Mouse (Mus musculus): Measurements from ENCODE around the gene Lamb3. TPM values are rescaled to one million over a fixed set of nuclear protein-coding genes. Genes with fewer than 3 reads are reported as not detected.

Gene Lamb3
- polyA plus RNA-seq, 1 experiment from 2014 or later, result 0.27 TPM

DNA sequence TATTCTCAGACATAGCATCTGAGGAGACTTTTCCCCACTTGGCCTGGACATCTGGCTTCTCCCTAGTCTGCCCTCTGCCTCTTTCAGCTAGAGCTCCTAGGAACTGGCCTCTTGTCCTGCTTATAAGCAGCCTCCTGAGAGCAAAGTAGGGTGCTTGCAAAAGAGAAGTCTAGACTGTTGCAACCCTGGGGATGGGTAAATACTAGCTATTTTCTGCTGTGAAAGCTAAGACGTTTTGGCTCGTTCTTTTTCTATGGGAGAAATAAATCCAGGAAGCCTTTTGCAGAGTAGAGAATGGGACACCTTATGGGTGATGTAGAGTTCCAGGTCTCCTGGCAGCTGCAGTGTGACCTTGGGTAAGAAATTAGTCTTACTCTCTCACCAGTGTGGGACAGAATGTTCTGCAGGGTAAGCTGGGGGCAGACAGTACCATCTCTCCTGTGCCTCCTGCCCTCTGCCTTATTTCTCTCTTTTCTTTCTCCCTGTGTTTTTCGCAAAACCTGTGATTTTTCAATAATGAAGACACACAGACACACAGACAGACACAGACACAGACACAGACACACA, 103.1 kb downstream of the Lamb3 start:
- no peak overlapping the region for H3K27ac ChIP-seq (replicated peaks)
- no peak overlapping the region for H3K4me3 ChIP-seq
- H3K36me3 ChIP-seq, result no peaks in the 10 kb centered on the region
- H3K9ac ChIP-seq (replicated peaks), result no peak overlapping the region
- no peaks in the 10 kb centered on the region for H3K9me3 ChIP-seq
- ATAC-seq (ENCODE audit: low FRiP score, low read depth), result no peak
- H3K4me2 ChIP-seq (replicated peaks), result no peak overlapping the region
- 0 out of 2 replicates have a peak, but pooled peaks cover under 1% of the 10 kb centered on the region for H3K4me1 ChIP-seq
- WGBS, result 88% methylated on average over 3 of the region's 3 CpGs
- no peaks in the 10 kb centered on the region for H3K27me3 ChIP-seq

DNA sequence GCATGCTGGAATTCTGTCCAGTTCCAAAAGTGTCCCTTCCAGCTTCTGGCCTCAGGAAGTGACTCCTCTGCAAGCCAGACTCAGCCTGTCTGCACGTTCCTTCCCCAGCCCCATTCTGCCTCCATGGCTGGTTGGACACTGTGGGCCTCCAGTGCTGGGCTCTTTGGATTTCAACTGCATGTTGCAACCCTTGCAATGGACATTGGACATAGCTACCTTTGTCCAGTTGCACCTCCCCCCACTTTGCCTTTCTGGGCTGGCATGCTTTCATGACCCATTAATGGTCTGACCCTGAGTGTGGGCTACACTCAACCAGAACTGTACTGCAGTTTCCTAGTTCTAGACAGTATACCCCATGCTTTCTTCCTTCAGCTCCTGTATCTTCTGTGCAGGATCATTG, 104.1 kb downstream of the Lamb3 start:
- no peaks in the 10 kb centered on the region for H3K9me3 ChIP-seq

DNA sequence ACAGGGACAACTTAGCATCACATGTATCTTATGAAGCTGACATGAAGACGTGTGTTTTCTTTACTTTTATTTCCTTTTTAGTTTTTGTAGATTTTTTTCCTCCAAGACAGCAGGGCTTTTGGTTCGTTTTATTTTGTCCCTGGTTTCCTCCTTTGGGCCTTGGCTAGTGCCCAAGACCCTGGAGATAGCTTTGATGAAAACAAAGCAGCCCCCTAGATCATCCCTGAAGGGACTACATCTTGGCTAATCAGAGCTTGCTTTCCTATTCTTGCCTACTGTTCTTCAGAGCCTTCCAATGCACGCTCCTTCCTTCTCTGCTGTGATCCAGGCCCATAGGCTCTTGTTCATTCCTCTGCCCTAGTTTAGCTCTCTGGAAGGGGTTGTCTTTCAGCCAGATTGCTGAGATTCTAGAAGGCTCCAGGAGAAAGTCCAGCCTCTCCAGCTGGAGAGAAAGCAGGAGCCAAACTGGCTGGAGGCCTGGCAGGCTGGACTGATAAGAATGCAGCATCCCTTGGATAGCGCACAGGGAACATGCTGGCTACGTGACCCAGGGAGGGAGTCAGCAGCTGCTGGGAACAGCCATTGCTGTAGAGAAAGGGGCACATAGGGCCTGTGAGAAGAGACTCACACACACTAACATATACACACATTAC, 108.3 kb downstream of the Lamb3 start:
- Histone ChIP-seq H3K4me2 (replicated peaks) (no peak overlapping the region), H3K4me1 (peaks cover 5% of the 10 kb centered on the region; the same call in 1 of the 2 replicates), H3K9ac (replicated peaks) (no peak overlapping the region), H3K27ac (replicated peaks) (no peak overlapping the region), H3K9me3 (no peaks in the 10 kb centered on the region), H3K36me3 (no peaks in the 10 kb centered on the region), H3K27me3 (0 out of 2 replicates have a peak, but pooled peaks cover 4% of the 10 kb centered on the region), H3K4me3 (no peak overlapping the region)
- WGBS, result 72% methylated on average over 5 of the region's 5 CpGs
- no peak for ATAC-seq (ENCODE audit: low FRiP score, low read depth)

More for the DNA sequence above, 104.1 kb downstream of the Lamb3 start:
- no peaks in the 10 kb centered on the region for H3K36me3 ChIP-seq
- no peak overlapping the region for H3K27ac ChIP-seq (replicated peaks)
- no peak overlapping the region for H3K4me2 ChIP-seq (replicated peaks)
- ATAC-seq (ENCODE audit: low FRiP score, low read depth), result no peak
- H3K4me3 ChIP-seq, result no peak overlapping the region
- H3K4me1 ChIP-seq, result no peaks in the 10 kb centered on the region
- 67% methylated on average over 1 of the region's 1 CpGs for WGBS
- no peak overlapping the region for H3K9ac ChIP-seq (replicated peaks)
- H3K27me3 ChIP-seq, result no peaks in the 10 kb centered on the region

DNA sequence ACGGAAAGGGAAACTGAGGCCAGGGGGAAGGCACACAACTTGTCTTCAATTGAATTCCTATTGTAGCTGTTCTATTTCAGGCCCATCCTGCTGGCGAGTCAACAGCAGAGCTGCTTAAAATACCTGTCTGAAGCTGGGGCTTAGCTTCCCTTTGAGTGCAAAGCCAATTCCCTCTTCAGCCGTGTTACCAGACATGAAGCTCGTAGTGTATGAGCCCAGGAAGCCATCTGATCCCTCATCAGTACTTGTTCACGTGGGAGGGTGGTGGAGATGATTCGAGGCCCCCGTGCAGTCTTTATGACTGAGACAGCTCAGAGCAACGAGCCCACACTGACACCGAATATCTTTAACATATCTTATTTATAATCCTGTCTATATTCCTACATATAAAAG, 108.9 kb downstream of the Lamb3 start:
- 88% methylated on average over 9 of the region's 9 CpGs for WGBS
- no peak overlapping the region for H3K4me3 ChIP-seq
- no peak overlapping the region for H3K27ac ChIP-seq (replicated peaks)
- H3K27me3 ChIP-seq, result 0 out of 2 replicates have a peak, but pooled peaks cover 4% of the 10 kb centered on the region
- H3K9me3 ChIP-seq, result no peaks in the 10 kb centered on the region
- no peak overlapping the region for H3K9ac ChIP-seq (replicated peaks)
- H3K4me2 ChIP-seq (replicated peaks), result no peak overlapping the region
- ATAC-seq (ENCODE audit: low FRiP score, low read depth), result no peak
- H3K36me3 ChIP-seq, result no peaks in the 10 kb centered on the region
- peaks cover 5% of the 10 kb centered on the region; the same call in 1 of the 2 replicates for H3K4me1 ChIP-seq

DNA sequence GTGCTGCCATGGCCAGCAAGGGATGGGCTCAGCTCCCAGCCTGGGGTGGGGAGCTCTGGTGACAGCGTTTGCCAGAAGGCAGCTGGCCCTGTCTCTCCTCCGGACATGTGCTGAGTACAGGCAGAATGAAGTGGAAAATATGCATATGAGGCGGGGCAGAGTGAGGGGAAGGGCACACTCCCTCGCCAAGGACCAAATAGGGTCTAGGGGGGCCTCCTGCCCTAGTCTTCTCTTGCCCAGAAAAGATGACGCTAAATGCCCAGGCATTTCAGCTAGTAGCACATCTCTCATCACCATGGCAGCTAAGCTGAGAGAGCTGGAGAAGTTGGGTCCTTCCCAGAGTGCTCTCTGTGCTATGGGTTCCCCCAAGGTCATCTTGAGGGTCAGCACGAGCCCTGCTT, 109.7 kb downstream of the Lamb3 start:
- peak; percentile 44; the same call in 1 of the 2 replicates for ATAC-seq (ENCODE audit: low FRiP score, low read depth)
- Histone ChIP-seq H3K27me3 (0 out of 2 replicates have a peak, but pooled peaks cover 4% of the 10 kb centered on the region), H3K4me1 (peaks cover 5% of the 10 kb centered on the region; the same call in 1 of the 2 replicates), H3K4me2 (replicated peaks) (no peak overlapping the region), H3K4me3 (no peak overlapping the region), H3K9ac (replicated peaks) (no peak overlapping the region), H3K36me3 (no peaks in the 10 kb centered on the region), H3K9me3 (no peaks in the 10 kb centered on the region), H3K27ac (replicated peaks) (no peak overlapping the region)
- WGBS, result 36% methylated on average over 6 of the region's 6 CpGs

DNA sequence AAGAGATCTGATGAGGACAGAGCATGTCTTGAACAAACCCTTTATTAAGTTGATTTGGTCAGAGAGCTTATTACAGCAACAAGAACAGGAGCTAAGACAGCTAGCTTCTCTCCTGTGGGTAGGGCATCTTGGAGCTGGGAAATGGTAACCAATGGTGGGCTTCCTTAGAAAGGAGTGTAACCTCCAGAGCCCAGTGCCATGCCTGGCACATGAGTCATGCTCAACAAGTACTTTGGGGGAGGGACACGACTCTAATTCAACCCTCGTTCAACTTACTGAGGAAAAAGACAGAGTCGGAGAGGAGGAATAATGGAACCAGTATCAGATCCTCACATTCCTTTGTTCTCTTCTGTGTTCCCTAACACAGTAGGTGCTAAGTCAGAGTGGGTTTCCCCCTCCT, 112.2 kb downstream of the Lamb3 start:
- Histone ChIP-seq H3K9me3 (no peaks in the 10 kb centered on the region), H3K4me2 (replicated peaks) (no peak overlapping the region), H3K9ac (replicated peaks) (no peak overlapping the region), H3K27ac (replicated peaks) (no peak overlapping the region), H3K4me1 (peaks cover 5% of the 10 kb centered on the region; the same call in 1 of the 2 replicates), H3K4me3 (no peak overlapping the region), H3K27me3 (0 out of 2 replicates have a peak, but pooled peaks cover 4% of the 10 kb centered on the region), H3K36me3 (no peaks in the 10 kb centered on the region)
- no peak for ATAC-seq (ENCODE audit: low FRiP score, low read depth)
- WGBS, result 71% methylated on average over 3 of the region's 3 CpGs

DNA sequence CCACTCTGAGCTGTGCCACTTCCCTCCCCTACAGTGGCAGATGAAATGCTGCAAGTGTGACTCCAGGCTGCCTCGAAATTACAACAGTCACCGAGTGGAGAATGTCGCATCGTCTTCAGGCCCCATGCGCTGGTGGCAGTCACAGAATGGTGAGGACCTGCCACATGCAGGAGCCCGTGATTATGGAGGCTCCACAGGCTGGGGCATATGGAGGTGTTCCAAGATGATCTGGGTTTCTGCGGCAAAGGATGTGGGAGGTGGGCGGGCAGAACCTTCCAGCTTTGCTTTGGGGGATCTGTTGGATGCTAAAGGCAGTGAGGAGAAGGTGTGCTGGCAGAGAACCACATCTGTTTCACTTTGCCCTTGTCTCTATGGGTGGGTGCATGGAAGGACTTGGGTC, 112.9 kb downstream of the Lamb3 start:
- ATAC-seq (ENCODE audit: low FRiP score, low read depth), result no peak
- 88% methylated on average over 8 of the region's 8 CpGs for WGBS
- H3K4me2 ChIP-seq (replicated peaks), result no peak overlapping the region

DNA sequence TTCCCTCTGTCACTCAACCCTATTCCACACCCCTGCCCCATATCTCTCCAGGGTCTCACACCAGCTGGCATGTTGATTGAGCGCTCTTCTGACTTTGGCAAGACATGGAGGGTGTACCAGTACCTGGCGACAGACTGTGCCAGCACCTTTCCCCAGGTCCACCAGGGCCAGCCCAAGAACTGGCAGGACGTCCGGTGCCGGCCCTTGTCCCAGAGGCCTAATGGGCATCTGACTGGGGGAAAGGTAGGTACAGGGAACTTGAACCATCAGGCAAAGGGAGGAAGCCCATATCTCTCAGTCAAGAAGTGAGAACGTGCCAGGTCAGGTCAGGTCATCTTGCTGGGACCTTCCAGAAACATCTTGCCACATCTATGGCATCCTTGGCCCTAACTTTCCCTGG, 116.2 kb downstream of the Lamb3 start:
- Histone ChIP-seq H3K36me3 (no peaks in the 10 kb centered on the region), H3K9ac (replicated peaks) (no peak overlapping the region), H3K27ac (replicated peaks) (no peak overlapping the region), H3K27me3 (peaks cover 3% of the 10 kb centered on the region), H3K4me2 (replicated peaks) (no peak overlapping the region), H3K4me1 (0 out of 2 replicates have a peak, but pooled peaks cover 4% of the 10 kb centered on the region), H3K4me3 (no peak overlapping the region), H3K9me3 (no peaks in the 10 kb centered on the region)
- WGBS, result 93% methylated on average over 6 of the region's 6 CpGs
- no peak for ATAC-seq (ENCODE audit: low FRiP score, low read depth)

More for the DNA sequence above, 112.9 kb downstream of the Lamb3 start:
- H3K9me3 ChIP-seq, result no peaks in the 10 kb centered on the region
- H3K4me3 ChIP-seq, result no peak overlapping the region
- no peaks in the 10 kb centered on the region for H3K36me3 ChIP-seq
- H3K27ac ChIP-seq (replicated peaks), result no peak overlapping the region
- no peak overlapping the region for H3K9ac ChIP-seq (replicated peaks)
- H3K4me1 ChIP-seq, result peaks cover 5% of the 10 kb centered on the region; the same call in 1 of the 2 replicates
- 0 out of 2 replicates have a peak, but pooled peaks cover 4% of the 10 kb centered on the region for H3K27me3 ChIP-seq

DNA sequence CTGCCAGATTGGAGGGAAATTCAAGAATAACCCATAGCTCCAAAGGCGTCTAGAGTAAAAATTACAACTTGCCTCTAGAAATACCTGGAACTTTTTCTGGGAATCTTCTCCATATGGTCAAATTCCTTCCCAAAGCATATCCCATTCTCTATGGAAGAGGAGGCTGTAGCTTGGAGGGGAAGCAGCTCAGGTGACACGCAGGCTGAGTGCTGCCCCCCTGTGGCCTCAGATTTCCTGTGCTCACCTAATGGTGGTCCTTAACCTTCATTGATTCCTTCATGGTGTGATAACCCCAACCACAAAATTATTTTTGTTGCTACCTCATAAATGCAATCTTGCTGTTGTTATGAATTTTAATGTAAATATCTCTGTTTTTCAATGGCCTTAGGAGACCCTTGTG, 116.7 kb downstream of the Lamb3 start:
- WGBS, result 39% methylated on average over 2 of the region's 2 CpGs
- no peak overlapping the region for H3K9ac ChIP-seq (replicated peaks)
- H3K27ac ChIP-seq (replicated peaks), result no peak overlapping the region
- no peaks in the 10 kb centered on the region for H3K9me3 ChIP-seq
- H3K4me3 ChIP-seq, result no peak overlapping the region
- no peaks in the 10 kb centered on the region for H3K36me3 ChIP-seq
- 0 out of 2 replicates have a peak, but pooled peaks cover 4% of the 10 kb centered on the region for H3K4me1 ChIP-seq
- H3K4me2 ChIP-seq (replicated peaks), result no peak overlapping the region
- H3K27me3 ChIP-seq, result peaks cover 6% of the 10 kb centered on the region
- no peak for ATAC-seq (ENCODE audit: low FRiP score, low read depth)

DNA sequence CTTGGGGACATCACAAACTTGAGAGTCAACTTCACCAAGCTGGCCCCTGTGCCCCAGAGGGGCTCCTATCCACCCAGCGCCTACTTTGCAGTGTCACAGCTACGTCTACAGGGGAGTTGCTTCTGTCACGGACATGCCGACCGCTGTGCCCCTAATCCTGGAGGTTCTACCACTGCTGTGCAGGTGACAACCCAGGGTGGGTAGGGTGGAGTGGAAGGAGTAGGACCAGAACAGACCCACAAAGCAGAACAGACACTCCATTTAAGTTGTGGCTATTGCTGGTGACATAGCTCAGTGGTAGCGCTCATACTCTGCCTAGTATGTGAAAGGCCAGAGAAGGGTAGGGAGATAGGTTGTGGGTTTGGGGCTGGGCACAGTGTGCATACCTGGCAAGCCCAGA, 118.4 kb downstream of the Lamb3 start:
- WGBS, result 91% methylated on average over 6 of the region's 6 CpGs

DNA sequence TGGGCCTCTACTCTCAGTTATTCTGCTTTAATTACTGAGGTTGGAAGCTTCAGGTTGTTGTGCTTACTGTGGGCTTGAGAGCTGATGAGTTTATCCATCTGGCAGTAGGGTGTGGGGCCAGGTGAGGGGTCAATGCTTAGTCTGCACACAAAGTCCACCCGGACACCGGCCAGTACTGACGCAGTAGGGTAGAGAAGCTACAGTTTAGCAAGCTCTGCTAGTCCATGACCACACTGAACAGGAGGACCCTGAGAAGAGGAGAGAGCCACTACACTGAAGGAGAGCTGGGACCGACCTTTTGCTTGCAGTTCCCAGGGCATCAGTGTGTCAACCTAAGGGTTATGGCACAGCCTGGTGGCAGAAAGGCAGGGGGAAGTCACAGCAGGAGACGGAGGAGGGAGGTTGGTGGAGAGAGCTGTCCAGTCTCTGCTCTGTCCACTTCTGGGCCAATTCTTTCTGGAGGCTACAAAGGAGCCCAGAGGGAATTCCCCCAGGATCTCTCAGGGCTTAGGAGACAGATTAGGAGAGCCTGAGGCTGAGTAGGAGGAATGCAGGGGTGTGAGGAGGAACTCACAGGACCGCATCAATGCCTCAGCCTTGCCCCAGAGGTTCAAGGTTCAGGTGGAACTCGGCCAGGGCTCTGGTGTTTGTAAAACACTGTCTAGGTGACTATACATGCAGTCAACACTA, 119.1 kb downstream of the Lamb3 start:
- WGBS, result 68% methylated on average over 7 of the region's 7 CpGs

More for the DNA sequence above, 118.4 kb downstream of the Lamb3 start:
- H3K27me3 ChIP-seq, result peaks cover 6% of the 10 kb centered on the region
- H3K4me1 ChIP-seq, result peaks cover 14% of the 10 kb centered on the region
- no peak overlapping the region for H3K4me3 ChIP-seq
- H3K36me3 ChIP-seq, result no peaks in the 10 kb centered on the region
- no peak overlapping the region for H3K27ac ChIP-seq (replicated peaks)
- no peaks in the 10 kb centered on the region for H3K9me3 ChIP-seq
- no peak overlapping the region for H3K4me2 ChIP-seq (replicated peaks)
- no peak for ATAC-seq (ENCODE audit: low FRiP score, low read depth)
- no peak overlapping the region for H3K9ac ChIP-seq (replicated peaks)

DNA sequence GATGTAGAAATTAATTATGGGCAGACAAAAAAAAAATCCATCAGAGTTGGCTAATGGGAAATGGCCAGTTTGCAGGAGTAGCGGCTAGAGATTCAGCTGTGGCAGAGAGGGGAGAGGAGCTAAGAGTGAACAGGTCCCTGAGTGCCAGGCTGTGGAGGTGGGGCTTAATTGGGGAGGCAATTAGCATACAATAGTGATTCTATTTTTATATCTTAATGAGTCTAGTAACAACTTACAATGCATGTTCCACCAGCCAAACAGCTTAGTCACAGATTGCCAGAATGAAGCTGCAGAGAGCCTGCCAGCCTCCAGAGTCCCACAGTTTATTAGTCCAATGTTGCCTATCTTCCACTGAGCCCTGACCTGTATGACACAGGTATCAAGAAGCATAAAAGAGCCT, 119.7 kb downstream of the Lamb3 start:
- Histone ChIP-seq H3K9me3 (no peaks in the 10 kb centered on the region), H3K36me3 (no peaks in the 10 kb centered on the region), H3K4me2 (replicated peaks) (no peak overlapping the region), H3K27ac (replicated peaks) (no peak overlapping the region), H3K4me1 (peaks cover 14% of the 10 kb centered on the region), H3K9ac (replicated peaks) (no peak overlapping the region), H3K27me3 (peaks cover 6% of the 10 kb centered on the region), H3K4me3 (no peak overlapping the region)
- WGBS, result 80% methylated on average over 1 of the region's 1 CpGs
- no peak for ATAC-seq (ENCODE audit: low FRiP score, low read depth)

More for the DNA sequence above, 119.1 kb downstream of the Lamb3 start:
- Histone ChIP-seq H3K9me3 (no peaks in the 10 kb centered on the region), H3K27me3 (peaks cover 6% of the 10 kb centered on the region), H3K36me3 (no peaks in the 10 kb centered on the region), H3K9ac (replicated peaks) (no peak overlapping the region), H3K4me2 (replicated peaks) (no peak overlapping the region), H3K27ac (replicated peaks) (no peak overlapping the region), H3K4me1 (peaks cover 14% of the 10 kb centered on the region), H3K4me3 (no peak overlapping the region)
- ATAC-seq (ENCODE audit: low FRiP score, low read depth), result no peak
